Mouse (Mus musculus): ENCODE results near the gene Dapk1. TPM values are rescaled to one million over a fixed set of nuclear protein-coding genes. Genes with fewer than 3 reads are reported as not detected.

Gene Dapk1
- polyA plus RNA-seq, 1 experiment from 2014 or later: 33.2 TPM

Other genes starting within 250 kb of the Dapk1 start
- gene BC051665, start 184.4 kb downstream of the Dapk1 start, polyA plus RNA-seq (2015; fragmentation: Nextera tagmentation; extraction: Ambion mirVana): not detected in 2 replicates
- gene Ctsll3, start 200.9 kb downstream of the Dapk1 start, polyA plus RNA-seq (2015; fragmentation: Nextera tagmentation; extraction: Ambion mirVana): not detected in 2 replicates